Mouse (Mus musculus) gastrocnemius, adult 18-20 months (tissue): ENCODE measurements around the gene Rilpl1. TPM values are rescaled to one million over a fixed set of nuclear protein-coding genes. Genes with fewer than 3 reads are reported as not detected.

ENCODE experiments used
- DNase-seq: peaks from one replicate; pipeline ENCODE4 v3.0.0; 2021; ENCODE audit warnings: low spot score
- total RNA-seq, 2 experiments: library from RNA; stranded (reverse); gene quantifications; 2 replicates each; pipeline ENCODE4 v1.2.3; 2021

The Rilpl1 gene
- total RNA-seq, 2 experiments from 2014 or later, result 261 to 262 TPM

GRCm38 (mm10) chr5:124453339-124454081 is 77.7 kb downstream of the Rilpl1 start:
- DNase-seq, result no peak

GRCm38 (mm10) chr5:124452494-124453228 is 78.5 kb downstream of the Rilpl1 start:
- DNase-seq, result no peak

- DNase-seq, result no peak
Observed at GRCm38 (mm10) chr5:124450641-124451340, 80.4 kb downstream of the Rilpl1 start.

GRCm38 (mm10) chr5:124450051-124450450 is 81.1 kb downstream of the Rilpl1 start:
- no peak for DNase-seq

- DNase-seq, result no peak
Observed at GRCm38 (mm10) chr5:124449494-124449893, 81.7 kb downstream of the Rilpl1 start.

- peak; percentile 67 for DNase-seq
Observed at GRCm38 (mm10) chr5:124446301-124446881, 84.8 kb downstream of the Rilpl1 start.

GRCm38 (mm10) chr5:124445621-124446293 is 85.4 kb downstream of the Rilpl1 start:
- peak; percentile 27 for DNase-seq

- DNase-seq, result peak; percentile 55
Observed at GRCm38 (mm10) chr5:124444661-124445561, 86.3 kb downstream of the Rilpl1 start.

- DNase-seq, result no peak
Observed at GRCm38 (mm10) chr5:124444208-124444607, 87.0 kb downstream of the Rilpl1 start.

Other genes with a start within 250 kb of the Rilpl1 start
- 1 to 10 TPM; 3.1 to 3.3 TPM for gene Mphosph9, start 203.4 kb downstream of the Rilpl1 start, total RNA-seq
- 1 to 10 TPM; 7.3 to 7.7 TPM for gene 2810006K23Rik, start 203.3 kb downstream of the Rilpl1 start, total RNA-seq
- gene Cdk2ap1, start 168.3 kb downstream of the Rilpl1 start, total RNA-seq, result 100 to 1,000 TPM; 146 to 161 TPM
- 10 to 100 TPM; 40.4 to 42.4 TPM for gene Sbno1, start 105.4 kb downstream of the Rilpl1 start, total RNA-seq
- gene Kmt5a, start 91.5 kb downstream of the Rilpl1 start, total RNA-seq, result 100 to 1,000 TPM; 167 to 244 TPM
- gene Rilpl2, start 53.0 kb downstream of the Rilpl1 start, total RNA-seq, result 1 to 10 TPM; 4.6 to 5.6 TPM
- gene Snrnp35, start 48.3 kb downstream of the Rilpl1 start, total RNA-seq, result 10 to 100 TPM; 21.0 to 28.1 TPM
- 100 to 1,000 TPM; 145 to 151 TPM for gene Tmed2, start 9.3 kb upstream of the Rilpl1 start, total RNA-seq
- 1 to 10 TPM; 4.1 to 4.2 TPM for gene Ddx55, start 21.5 kb upstream of the Rilpl1 start, total RNA-seq
- gene Eif2b1, start 47.7 kb upstream of the Rilpl1 start, total RNA-seq, result 10 to 100 TPM; 36.0 to 36.2 TPM
- gene Gtf2h3, start 47.7 kb upstream of the Rilpl1 start, total RNA-seq, result 10 to 100 TPM; 17.0 to 18.1 TPM
- gene Atp6v0a2, start 97.2 kb upstream of the Rilpl1 start, total RNA-seq, result 10 to 100 TPM; 31.2 to 33.2 TPM
- gene Dnah10, start 193.7 kb upstream of the Rilpl1 start, total RNA-seq, result under 1 TPM; 0.05 to 0.18 TPM